8 mouse cellular contexts compared by ENCODE assay signal in the genomic region with DNA sequence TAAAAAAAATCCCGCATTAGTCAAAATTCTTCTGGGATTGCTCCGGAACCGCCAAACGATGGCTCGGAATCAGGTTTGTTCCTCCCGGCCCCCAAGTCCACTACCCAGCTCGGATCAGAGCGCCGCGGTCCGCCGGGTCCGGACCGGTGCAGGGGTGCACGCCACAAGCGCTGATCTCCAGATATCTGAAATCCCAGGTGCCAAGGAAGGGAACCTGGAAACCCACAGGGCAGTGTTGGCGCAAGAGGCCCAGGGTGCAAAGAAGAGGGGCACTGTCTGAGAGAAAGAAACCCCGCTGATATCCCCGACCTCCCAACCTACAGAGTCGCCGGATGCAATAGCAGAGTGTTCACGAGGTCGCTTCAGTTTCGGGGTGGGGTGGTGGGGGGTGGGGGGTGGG. TPM values are rescaled to one million over a fixed set of nuclear protein-coding genes. Genes with fewer than 3 reads are reported as not detected.
DNase-seq lines count a peak whose midpoint lies in the region; ATAC-seq and TF ChIP-seq lines count a peak whose summit lies in the region.

No protein-coding gene starts in this region.

- in situ Hi-C loops in ES-E14 (cut with MboI; ENCODE audit: low sequenced_read_pairs in 2 of 2, unreplicated experiment in 2 of 2): no loop called here

- ATAC-seq in heart, embryonic 15.5 days (replicated peaks; ENCODE audit: insufficient number of reproducible peaks, insufficient read depth, low FRiP score, low read depth): no peak
- ATAC-seq in forebrain, embryonic 16.5 days: no peak
- no peak for ATAC-seq in liver, embryonic 16.5 days (ENCODE audit: low read depth)

- peak overlapping the region; percentile 91 for H3K9ac ChIP-seq in heart, embryonic 15.5 days
- peak overlapping the region; percentile 67 for H3K9ac ChIP-seq in ES-E14 (ENCODE audit: insufficient read depth, low read depth, low read length, poor library complexity, severe bottlenecking)
- H3K9ac ChIP-seq in forebrain, embryonic 16.5 days (replicated peaks; ENCODE audit: low read depth, low read length): peak overlapping the region; percentile 80
- H3K9ac ChIP-seq in liver, embryonic 16.5 days (ENCODE audit: low read depth, low read length): peak overlapping the region; percentile 31; the same call in 1 of the 2 replicates

- H3K36me3 ChIP-seq in heart, embryonic 15.5 days: no peaks in the 10 kb centered on the region
- H3K36me3 ChIP-seq in ES-E14 (ENCODE audit: control insufficient read depth, insufficient read depth, low read length, poor library complexity, severe bottlenecking): peaks cover 6% of the 10 kb centered on the region
- no peaks in the 10 kb centered on the region for H3K36me3 ChIP-seq in forebrain, embryonic 16.5 days (ENCODE audit: control insufficient read depth, insufficient read depth)
- no peaks in the 10 kb centered on the region for H3K36me3 ChIP-seq in liver, embryonic 16.5 days (ENCODE audit: control insufficient read depth, insufficient read depth)

- peak overlapping the region; percentile 90 for H3K4me3 ChIP-seq in heart, embryonic 15.5 days
- H3K4me3 ChIP-seq in ES-E14 (ENCODE audit: insufficient read depth in 1 of 2, low read depth in 1 of 2, low read length in 2 of 2, poor library complexity in 1 of 2, severe bottlenecking in 1 of 2): peak overlapping the region; percentile 77 to 98
- H3K4me3 ChIP-seq in forebrain, embryonic 16.5 days (replicated peaks; ENCODE audit: low read length): peak overlapping the region; percentile 68
- peak overlapping the region; percentile 77 for H3K4me3 ChIP-seq in liver, embryonic 16.5 days (ENCODE audit: low read depth, low read length)

- DNase-seq in heart, adult 9 months (ENCODE audit: low spot score in 2 of 2): no peak
- DNase-seq in ES-E14 (ENCODE audit: low read depth, low spot score): no peak
- DNase-seq in cerebellum, adult 9-11 months: no peak
- DNase-seq in ovary, postnatal 36 days (ENCODE audit: low spot score): no peak
- DNase-seq in lung, postnatal 4 days: no peak

- H3K4me2 ChIP-seq in heart, embryonic 15.5 days: peak overlapping the region; percentile 97
- H3K4me2 ChIP-seq in forebrain, embryonic 16.5 days (ENCODE audit: low read length): peak overlapping the region; percentile 68
- peak overlapping the region; percentile 89 for H3K4me2 ChIP-seq in liver, embryonic 16.5 days (ENCODE audit: low read depth, low read length)

- peaks cover 9% of the 10 kb centered on the region for H3K27me3 ChIP-seq in heart, embryonic 15.5 days
- peaks cover 15% of the 10 kb centered on the region for H3K27me3 ChIP-seq in forebrain, embryonic 16.5 days (replicated peaks; ENCODE audit: control insufficient read depth, insufficient read depth, low read length)
- peaks cover 43% of the 10 kb centered on the region for H3K27me3 ChIP-seq in liver, embryonic 16.5 days (ENCODE audit: control insufficient read depth, insufficient read depth, low read depth, low read length)

- WGBS in heart, embryonic 15.5 days: under 1% methylated on average over 24 of the region's 24 CpGs
- WGBS in forebrain, embryonic 16.5 days: under 1% methylated on average over 23 of the region's 24 CpGs
- under 1% methylated on average over 24 of the region's 24 CpGs for WGBS in liver, embryonic 16.5 days (ENCODE audit: insufficient replicate concordance)

- peaks cover 34% of the 10 kb centered on the region for H3K4me1 ChIP-seq in heart, embryonic 15.5 days (replicated peaks)
- H3K4me1 ChIP-seq in ES-E14 (ENCODE audit: control insufficient read depth in 2 of 2, insufficient read depth in 2 of 2, low read length in 2 of 2, poor library complexity in 1 of 2): peaks cover 11 to 33% of the 10 kb centered on the region in 2 experiments; a peak in 3 of 4 replicates
- H3K4me1 ChIP-seq in forebrain, embryonic 16.5 days (replicated peaks; ENCODE audit: control insufficient read depth, insufficient read depth, low read length): peaks cover 57% of the 10 kb centered on the region
- peaks cover 20% of the 10 kb centered on the region for H3K4me1 ChIP-seq in liver, embryonic 16.5 days (ENCODE audit: control insufficient read depth, low read depth, low read length)

- no peak overlapping the region for H3K27ac ChIP-seq in heart, embryonic 15.5 days
- no peak overlapping the region for H3K27ac ChIP-seq in ES-E14 (ENCODE audit: insufficient read depth, low read depth, low read length, poor library complexity, severe bottlenecking)
- H3K27ac ChIP-seq in forebrain, embryonic 16.5 days (ENCODE audit: low read length): 0 out of 2 replicates have a peak overlapping the region, but pooled peaks have one; percentile 20
- H3K27ac ChIP-seq in liver, embryonic 16.5 days (ENCODE audit: low read length): no peak overlapping the region

- no peaks in the 10 kb centered on the region for H3K9me3 ChIP-seq in heart, embryonic 15.5 days (replicated peaks)
- no peaks in the 10 kb centered on the region for H3K9me3 ChIP-seq in ES-E14 (ENCODE audit: control insufficient read depth, insufficient read depth, low read depth, low read length)
- no peaks in the 10 kb centered on the region for H3K9me3 ChIP-seq in forebrain, embryonic 16.5 days (ENCODE audit: control insufficient read depth, low read length)
- H3K9me3 ChIP-seq in liver, embryonic 16.5 days (replicated peaks; ENCODE audit: control insufficient read depth, low read length): no peaks in the 10 kb centered on the region

TF ChIP-seq in ES-E14, 5 proteins besides CTCF, POLR2A, EP300 and RAD21:
- TF ChIP-seq ZNF384 (IDR thresholded peaks at IDR 0.05; ENCODE audit: low read depth, low read length) (no peak), MAFK (IDR thresholded peaks at IDR 0.05; ENCODE audit: insufficient read depth, low read depth, low read length) (no peak), HCFC1 (IDR thresholded peaks at IDR 0.05; ENCODE audit: borderline replicate concordance, insufficient read depth, low read length) (no peak), ZC3H11A (IDR thresholded peaks at IDR 0.05; ENCODE audit: borderline replicate concordance, low read depth, low read length) (no peak), CHD2 (IDR thresholded peaks at IDR 0.05; ENCODE audit: low read depth, low read length) (no peak)

RNA-seq across cellular contexts. Expression of a gene that starts 1.9 kb away (rescaled TPM):
- polyA plus RNA-seq in heart, embryonic 15.5 days (2015; fragmentation: Nextera tagmentation; extraction: Ambion mirVana): 6.4 and 11.1 TPM in 2 replicates
- 25.2 and 42.4 TPM in 2 replicates for total RNA-seq in ES-E14 (2012; rRNA removed)
- polyA plus RNA-seq in forebrain, embryonic 16.5 days (2015; fragmentation: Nextera tagmentation; extraction: Ambion mirVana): 29.1 and 29.6 TPM in 2 replicates
- 3.4 and 4.0 TPM in 2 replicates for polyA plus RNA-seq in liver, embryonic 16.5 days (2015; fragmentation: Nextera tagmentation; extraction: Ambion mirVana)

Comparison
In these comparisons a context has a peak if more than half of its experiments do, and no peak if none do; other contexts are left out.
1. H3K9ac ChIP-seq: peak in every context shown above with its lines; median percentile 91 in heart, embryonic 15.5 days; 80 in forebrain, embryonic 16.5 days; 67 in ES-E14; 31 in liver, embryonic 16.5 days.